Mouse (Mus musculus): ENCODE results near the gene Sltm.
"Not testable (repeated sequence)": the region's sequence is repeated elsewhere in the genome, so short reads cannot be mapped to it uniquely, and the experiment has no call there.

Sltm gene

DNA sequence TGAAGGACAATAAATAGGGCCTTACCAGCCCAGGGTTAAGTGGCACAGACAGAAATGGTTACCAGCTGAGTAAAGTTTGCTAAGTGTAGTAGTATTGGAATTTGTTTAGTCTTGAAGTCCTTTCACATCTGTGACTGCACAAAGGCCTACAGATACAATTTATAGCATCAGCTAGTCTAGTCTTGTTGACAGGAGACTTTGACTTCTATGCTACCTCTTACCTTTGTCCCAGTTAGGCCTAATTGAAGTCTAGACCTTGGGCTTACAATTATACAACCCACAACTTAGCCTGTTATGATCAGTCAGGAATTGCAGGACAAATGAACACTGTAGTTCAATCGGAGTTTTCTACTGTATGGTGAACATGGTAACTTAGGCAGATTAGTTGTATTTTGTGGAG, 9.0 kb downstream of the Sltm start:
- no peak for DNase-seq (ENCODE audit: low spot score in 2 of 2)

DNA sequence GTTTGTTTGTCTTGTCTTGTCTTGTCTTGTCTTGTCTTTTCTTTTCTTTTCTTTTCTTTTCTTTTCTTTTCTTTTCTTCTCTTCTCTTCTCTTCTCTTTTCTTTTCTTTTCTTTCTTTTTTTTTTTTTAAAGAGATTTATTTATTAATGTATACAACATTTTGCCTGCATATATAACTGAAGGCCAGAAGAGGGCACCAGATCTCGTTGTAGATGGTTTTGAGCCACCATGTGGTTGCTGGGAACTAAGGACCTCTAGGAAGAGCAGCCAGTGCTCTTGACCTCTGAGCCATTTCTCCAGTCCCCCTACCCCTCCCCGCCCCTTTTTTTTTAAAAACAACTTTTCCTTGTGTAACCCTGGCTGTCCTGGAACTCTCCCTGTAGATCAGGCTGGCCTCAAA, 9.7 kb downstream of the Sltm start:
- not testable (repeated sequence) for DNase-seq (ENCODE audit: low spot score in 2 of 2)

- no peak for DNase-seq (ENCODE audit: low spot score in 2 of 2)
Observed at GRCm38 (mm10) chr9:70555431-70555830, 12.9 kb downstream of the Sltm start.

DNA sequence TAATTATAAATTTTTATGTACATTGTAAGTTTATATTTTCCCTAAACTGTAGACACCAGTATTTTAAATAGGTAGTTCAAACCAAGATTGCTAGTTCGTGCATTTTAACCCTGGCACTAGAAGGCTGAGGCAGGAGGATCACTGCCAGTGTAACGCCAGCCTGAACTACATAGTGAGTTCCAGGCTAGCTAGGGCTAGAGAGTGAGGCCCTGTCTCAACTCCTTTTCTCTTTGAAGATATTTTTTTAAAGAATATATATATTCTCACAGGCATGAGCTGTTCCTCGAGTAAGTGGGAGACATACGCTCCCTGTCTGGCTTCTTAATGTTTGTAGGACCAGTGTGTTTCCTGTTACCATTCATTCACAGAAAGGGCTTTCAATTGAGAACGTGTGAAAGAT, 14.2 kb downstream of the Sltm start:
- no peak for DNase-seq (ENCODE audit: low spot score in 2 of 2)

- no peak for DNase-seq (ENCODE audit: low spot score in 2 of 2)
Observed at GRCm38 (mm10) chr9:70562825-70563224, 20.3 kb downstream of the Sltm start.

DNA sequence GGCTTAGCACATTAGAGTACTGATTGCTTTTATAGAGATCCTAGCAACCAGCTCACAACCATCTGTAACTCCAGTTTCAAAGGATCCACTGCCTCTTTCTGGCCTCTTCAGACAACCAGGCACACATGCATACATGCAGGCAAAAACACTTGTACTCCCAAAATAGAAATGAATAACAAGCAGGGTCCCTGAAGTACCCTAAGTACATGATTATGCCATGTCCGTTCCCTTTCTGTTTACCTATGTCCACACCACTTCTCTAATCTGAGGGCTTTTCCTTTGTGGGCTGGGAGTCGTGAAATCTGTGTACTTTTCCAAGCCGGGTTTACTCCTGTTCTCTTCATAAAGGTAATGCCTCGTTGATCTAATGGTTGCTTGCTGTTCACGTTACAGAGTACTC, 25.1 kb downstream of the Sltm start:
- DNase-seq (ENCODE audit: low spot score in 2 of 2), result no peak

- no peak for DNase-seq (ENCODE audit: low spot score in 2 of 2)
Observed at GRCm38 (mm10) chr9:70570351-70570750, 27.8 kb downstream of the Sltm start.

- DNase-seq (ENCODE audit: low spot score in 2 of 2), result no peak
Observed at GRCm38 (mm10) chr9:70578123-70578522, 35.6 kb downstream of the Sltm start.

DNA sequence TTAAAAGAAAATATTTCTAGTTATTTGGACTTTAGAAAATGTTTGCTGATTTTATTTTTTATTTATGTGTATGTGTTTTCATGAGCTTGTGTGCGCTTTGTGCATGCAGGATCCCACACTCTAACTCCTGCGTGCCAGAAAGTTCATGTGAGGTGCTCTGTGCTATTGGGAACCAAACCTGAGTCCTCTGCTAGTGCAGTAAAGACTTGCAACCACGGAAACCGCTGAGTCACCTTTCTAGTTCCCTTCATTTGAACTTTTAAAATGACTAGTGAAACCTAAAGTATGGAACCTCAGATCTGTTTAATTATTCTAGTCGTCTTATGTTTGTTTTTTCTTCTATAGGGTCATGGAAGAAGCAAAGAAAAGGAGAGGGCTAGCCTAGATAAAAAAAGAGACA, 38.4 kb downstream of the Sltm start:
- DNase-seq (ENCODE audit: low spot score in 2 of 2), result peak in 1 of 2 experiments; percentile 9

- DNase-seq (ENCODE audit: low spot score in 2 of 2), result peak in 1 of 2 experiments; percentile 17
Observed at GRCm38 (mm10) chr9:70584641-70585040, 42.1 kb downstream of the Sltm start.

DNA sequence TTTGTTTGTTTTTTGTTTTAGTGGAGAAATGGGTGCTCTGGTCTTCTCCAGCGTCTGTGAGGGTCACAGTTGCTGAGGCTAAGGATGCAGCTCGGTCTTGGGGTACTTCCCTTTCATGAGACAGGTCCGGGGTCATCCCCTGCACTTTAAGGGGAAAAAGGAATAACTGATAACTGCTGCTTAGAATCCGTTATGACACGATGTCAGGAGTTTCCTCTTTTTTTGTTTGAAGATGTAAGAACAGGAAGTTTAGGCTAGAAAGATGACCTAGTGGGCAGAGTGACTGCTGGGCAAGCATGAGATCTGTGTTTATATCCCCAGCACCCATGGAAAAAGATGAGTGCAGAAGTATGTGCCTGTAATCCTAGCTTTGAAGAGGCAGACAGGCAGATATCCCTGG, 42.6 kb downstream of the Sltm start:
- no peak for DNase-seq (ENCODE audit: low spot score in 2 of 2)

DNA sequence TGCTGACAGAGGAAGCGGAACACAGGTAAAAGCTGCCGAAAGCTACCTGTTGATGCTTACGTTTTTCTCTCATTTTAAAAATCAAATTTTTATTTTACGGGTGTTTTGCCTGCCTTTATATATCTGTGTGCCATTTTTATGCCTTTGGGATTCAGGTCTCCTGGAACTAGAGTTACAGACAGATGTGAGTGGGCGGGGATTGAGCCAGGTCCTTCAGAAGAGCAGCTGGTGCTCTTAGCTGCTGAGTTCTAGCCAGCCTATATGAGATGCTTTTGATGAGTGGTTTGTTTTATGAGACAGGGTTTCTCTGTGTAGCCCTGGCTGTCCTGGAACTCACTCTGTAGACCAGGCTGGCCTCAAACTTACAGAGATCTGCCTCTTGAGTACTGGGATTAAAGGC, 44.6 kb downstream of the Sltm start:
- no peak for DNase-seq (ENCODE audit: low spot score in 2 of 2)

GRCm38 (mm10) chr9:70590775-70591174, 48.2 kb downstream of the Sltm start:
- no peak for DNase-seq (ENCODE audit: low spot score in 2 of 2)

GRCm38 (mm10) chr9:70591486-70591885, 48.9 kb downstream of the Sltm start:
- DNase-seq (ENCODE audit: low spot score in 2 of 2), result no peak

GRCm38 (mm10) chr9:70598271-70598670, 55.7 kb downstream of the Sltm start:
- peak in 1 of 2 experiments; percentile 16 for DNase-seq (ENCODE audit: low spot score in 2 of 2)

GRCm38 (mm10) chr9:70602186-70602845, 59.8 kb downstream of the Sltm start:
- no peak for DNase-seq (ENCODE audit: low spot score in 2 of 2)

GRCm38 (mm10) chr9:70611026-70611673, 68.6 kb downstream of the Sltm start:
- no peak for DNase-seq (ENCODE audit: low spot score in 2 of 2)

GRCm38 (mm10) chr9:70629711-70630110, 87.2 kb downstream of the Sltm start:
- DNase-seq (ENCODE audit: low spot score in 2 of 2), result no peak

DNA sequence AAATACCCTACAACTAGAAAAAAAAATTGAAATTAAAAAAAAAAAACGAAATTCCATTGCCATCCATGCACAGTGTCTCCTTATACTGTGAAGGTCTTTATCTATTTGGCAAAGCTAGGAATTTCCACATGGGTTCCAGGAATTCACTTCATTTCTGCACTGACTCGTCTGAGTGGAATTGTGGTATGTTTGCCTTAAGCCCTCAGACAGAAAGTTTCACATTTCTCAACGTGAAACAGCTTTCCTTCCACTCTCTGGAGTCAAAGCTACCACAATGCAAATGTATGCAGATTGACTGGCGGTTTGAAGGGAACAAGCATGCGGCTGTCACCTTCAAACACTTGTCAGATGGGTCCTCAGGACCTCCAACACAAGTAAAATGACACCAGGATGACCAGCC, 89.1 kb downstream of the Sltm start:
- no peak for DNase-seq (ENCODE audit: low spot score in 2 of 2)

DNA sequence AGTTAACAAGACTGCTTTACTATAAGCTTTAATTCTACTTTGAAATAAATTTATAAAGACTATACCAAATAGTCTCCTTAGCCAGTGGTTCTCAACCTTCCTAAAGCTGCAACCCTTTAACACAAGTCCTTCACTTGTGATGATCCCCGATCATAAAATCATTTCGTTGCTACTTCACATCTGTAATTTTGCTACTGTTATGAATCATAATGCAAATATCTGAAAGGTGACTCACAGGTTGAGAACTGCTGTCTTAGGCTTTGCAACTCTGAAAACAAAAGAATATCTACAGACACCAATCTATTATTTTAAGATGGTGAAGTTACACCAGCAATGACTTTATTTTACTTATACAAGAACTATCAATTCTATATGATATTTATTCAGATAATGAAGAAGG, 94.2 kb downstream of the Sltm start:
- DNase-seq (ENCODE audit: low spot score in 2 of 2), result no peak
